Comparison of ENCODE assay signal across 32 mouse cellular contexts in genomic region chr11:90483766-90484165, GRCm38 (mm10).
"Had no signal": no experiment of that assay in that cellular context is flagged by ENCODE, and none has a peak within 500 bp of the region (broad histone marks: within the 10 kb centered on the region; RNA-seq: fewer than 3 reads in every experiment).

No protein-coding gene starts in this region.

- H3K27me3 ChIP-seq: limb, embryonic 12.5 days; limb, embryonic 13.5 days; limb, embryonic 15.5 days; liver, embryonic 12.5 days; liver, embryonic 13.5 days; liver, embryonic 15.5 days; lung, embryonic 15.5 days; megakaryocyte, embryonic 14.5 days; midbrain, embryonic 15.5 days; neural tube, embryonic 12.5 days had no signal

- H3K27ac ChIP-seq: limb, embryonic 10.5 days; limb, embryonic 12.5 days; limb, embryonic 13.5 days; limb, embryonic 15.5 days; liver, embryonic 12.5 days; liver, embryonic 13.5 days; liver, embryonic 14.5 days; liver, embryonic 15.5 days; lung, embryonic 15.5 days; macrophage; midbrain, embryonic 10.5 days; midbrain, embryonic 15.5 days; neural tube, embryonic 12.5 days had no signal

- H3K9me3 ChIP-seq: limb, embryonic 10.5 days; limb, embryonic 15.5 days; liver, embryonic 12.5 days; liver, embryonic 13.5 days; liver, embryonic 15.5 days; lung, embryonic 15.5 days; megakaryocyte, embryonic 14.5 days; midbrain, embryonic 12.5 days; midbrain, embryonic 15.5 days; neural tube, embryonic 12.5 days had no signal

- H3K4me3 ChIP-seq: limb, embryonic 10.5 days; limb, embryonic 12.5 days; limb, embryonic 13.5 days; limb, embryonic 15.5 days; liver, embryonic 12.5 days; liver, embryonic 13.5 days; liver, embryonic 15.5 days; lung, embryonic 15.5 days; megakaryocyte, embryonic 14.5 days; midbrain, embryonic 10.5 days; midbrain, embryonic 12.5 days; midbrain, embryonic 13.5 days; midbrain, embryonic 15.5 days; myocyte; neural tube, embryonic 12.5 days had no signal

- H3K9ac ChIP-seq: limb, embryonic 12.5 days; limb, embryonic 13.5 days; limb, embryonic 15.5 days; liver, embryonic 12.5 days; liver, embryonic 13.5 days; liver, embryonic 14.5 days; liver, embryonic 15.5 days; liver, postnatal 0 days; lung, embryonic 14.5 days; lung, embryonic 15.5 days; midbrain, embryonic 12.5 days; midbrain, embryonic 13.5 days; midbrain, embryonic 15.5 days; neural tube, embryonic 12.5 days had no signal

- H3K36me3 ChIP-seq: liver, embryonic 13.5 days; liver, embryonic 15.5 days; midbrain, embryonic 15.5 days had no signal

- DNase-seq: left cerebral cortex, postnatal 4 days; liver; liver, embryonic 13.5 days; liver, postnatal 0 days; lung, adult 18-20 months; lung, adult 2 months; lung, embryonic 14.5 days; lung, postnatal 10 days; lung, postnatal 14 days; lung, postnatal 36 days; lung, postnatal 4 days; midbrain, embryonic 14.5 days had no signal

- ATAC-seq: liver, embryonic 12.5 days; liver, postnatal 0 days; lung, postnatal 0 days; midbrain, embryonic 16.5 days had no signal

- H3K4me1 ChIP-seq: limb, embryonic 10.5 days; limb, embryonic 12.5 days; limb, embryonic 13.5 days; limb, embryonic 15.5 days; liver, embryonic 12.5 days; liver, embryonic 13.5 days; liver, embryonic 15.5 days; lung, embryonic 15.5 days; megakaryocyte, embryonic 14.5 days had no signal

- H3K4me2 ChIP-seq: limb, embryonic 12.5 days; limb, embryonic 13.5 days; limb, embryonic 15.5 days; liver, embryonic 11.5 days; liver, embryonic 12.5 days; liver, embryonic 13.5 days; liver, embryonic 15.5 days; lung, embryonic 14.5 days; lung, embryonic 15.5 days; midbrain, embryonic 11.5 days; midbrain, embryonic 12.5 days; midbrain, embryonic 13.5 days; midbrain, embryonic 15.5 days; neural tube, embryonic 12.5 days had no signal
